ENCODE assay signal across 8 mouse cellular contexts in genomic region chr1:119996798-119997581, GRCm38 (mm10). TPM values are rescaled to one million over a fixed set of nuclear protein-coding genes. Genes with fewer than 3 reads are reported as not detected.
DNase-seq lines count a peak whose midpoint lies in the region; ATAC-seq and TF ChIP-seq lines count a peak whose summit lies in the region.
"Had no signal": no experiment of that assay in that cellular context is flagged by ENCODE, and none has a peak within 500 bp of the region (broad histone marks: within the 10 kb centered on the region; RNA-seq: fewer than 3 reads in every experiment).

Gene Cfap221, minus strand, starts transcription at chr1:119997234.

- peak within 1 kb of the TSS; percentile 47 for H3K9ac ChIP-seq in kidney, embryonic 14.5 days (ENCODE audit: low read depth, low read length)
- H3K9ac ChIP-seq in limb, embryonic 15.5 days, result no peak within 1 kb of the TSS
- peak within 1 kb of the TSS; percentile 17; the same call in 1 of the 2 replicates for H3K9ac ChIP-seq in midbrain, embryonic 15.5 days
- peak within 1 kb of the TSS; percentile 5; the same call in 1 of the 2 replicates for H3K9ac ChIP-seq in stomach, postnatal 0 days (ENCODE audit: low read length)

- no peaks in the 10 kb centered on the region for H3K36me3 ChIP-seq in heart, embryonic 10.5 days
- H3K36me3 ChIP-seq in kidney, embryonic 14.5 days (ENCODE audit: control insufficient read depth, insufficient read depth, low read length), result no peaks in the 10 kb centered on the region
- H3K36me3 ChIP-seq in limb, embryonic 15.5 days, result no peaks in the 10 kb centered on the region
- no peaks in the 10 kb centered on the region for H3K36me3 ChIP-seq in midbrain, embryonic 15.5 days (replicated peaks)
- no peaks in the 10 kb centered on the region for H3K36me3 ChIP-seq in stomach, postnatal 0 days (ENCODE audit: control insufficient read depth, insufficient read depth, low read length)

- H3K4me3 ChIP-seq in heart, embryonic 10.5 days, result peak within 1 kb of the TSS; percentile 68
- peak within 1 kb of the TSS; percentile 56 for H3K4me3 ChIP-seq in kidney, embryonic 14.5 days (ENCODE audit: low read length)
- H3K4me3 ChIP-seq in limb, embryonic 15.5 days, result peak within 1 kb of the TSS; percentile 50
- peak within 1 kb of the TSS; percentile 43 for H3K4me3 ChIP-seq in midbrain, embryonic 15.5 days
- peak within 1 kb of the TSS; percentile 39 for H3K4me3 ChIP-seq in stomach, postnatal 0 days (ENCODE audit: low read depth, low read length)

- H3K27ac ChIP-seq in heart, embryonic 10.5 days, result peak within 1 kb of the TSS; percentile 64; the same call in 1 of the 2 replicates
- no peak within 1 kb of the TSS for H3K27ac ChIP-seq in kidney, embryonic 14.5 days (ENCODE audit: low read depth, low read length)
- no peak within 1 kb of the TSS for H3K27ac ChIP-seq in limb, embryonic 15.5 days
- no peak within 1 kb of the TSS for H3K27ac ChIP-seq in midbrain, embryonic 15.5 days
- no peak within 1 kb of the TSS for H3K27ac ChIP-seq in stomach, postnatal 0 days (replicated peaks)

- TF ChIP-seq EP300 in stomach, postnatal 0 days (optimal IDR thresholded peaks at IDR 0.05), result no peak

- WGBS in heart, embryonic 10.5 days, result 6% methylated on average over 30 of the region's 30 CpGs
- 5% methylated on average over 30 of the region's 30 CpGs for WGBS in kidney, embryonic 14.5 days
- 5% methylated on average over 30 of the region's 30 CpGs for WGBS in limb, embryonic 15.5 days
- WGBS in midbrain, embryonic 15.5 days, result 5% methylated on average over 30 of the region's 30 CpGs
- 6% methylated on average over 30 of the region's 30 CpGs for WGBS in stomach, postnatal 0 days

- 0 out of 2 replicates have a peak, but pooled peaks cover 7% of the 10 kb centered on the region for H3K27me3 ChIP-seq in heart, embryonic 10.5 days (ENCODE audit: insufficient read depth, poor library complexity, severe bottlenecking)
- no peaks in the 10 kb centered on the region for H3K27me3 ChIP-seq in kidney, embryonic 14.5 days (ENCODE audit: control insufficient read depth, insufficient read depth, low read length)
- H3K27me3 ChIP-seq in limb, embryonic 15.5 days, result no peaks in the 10 kb centered on the region
- no peaks in the 10 kb centered on the region for H3K27me3 ChIP-seq in midbrain, embryonic 15.5 days (replicated peaks)
- H3K27me3 ChIP-seq in stomach, postnatal 0 days (ENCODE audit: control insufficient read depth, insufficient read depth, low read length), result no peaks in the 10 kb centered on the region

- H3K4me2 ChIP-seq in kidney, embryonic 14.5 days (replicated peaks; ENCODE audit: low read depth, low read length), result peak within 1 kb of the TSS; percentile 56
- H3K4me2 ChIP-seq in limb, embryonic 15.5 days, result peak within 1 kb of the TSS; percentile 78
- peak within 1 kb of the TSS; percentile 73 for H3K4me2 ChIP-seq in midbrain, embryonic 15.5 days
- peak within 1 kb of the TSS; percentile 47 for H3K4me2 ChIP-seq in stomach, postnatal 0 days (replicated peaks; ENCODE audit: low read depth)

- 0 out of 2 replicates have a peak, but pooled peaks cover 4% of the 10 kb centered on the region for H3K4me1 ChIP-seq in heart, embryonic 10.5 days
- H3K4me1 ChIP-seq in kidney, embryonic 14.5 days (ENCODE audit: control insufficient read depth, insufficient read depth, low read length), result peaks cover 3% of the 10 kb centered on the region
- peaks cover 8% of the 10 kb centered on the region for H3K4me1 ChIP-seq in limb, embryonic 15.5 days
- H3K4me1 ChIP-seq in midbrain, embryonic 15.5 days, result peaks cover 6% of the 10 kb centered on the region; the same call in 1 of the 2 replicates
- no peaks in the 10 kb centered on the region for H3K4me1 ChIP-seq in stomach, postnatal 0 days (replicated peaks; ENCODE audit: control insufficient read depth, insufficient read depth)

- H3K9me3 ChIP-seq in heart, embryonic 10.5 days, result no peaks in the 10 kb centered on the region
- H3K9me3 ChIP-seq in kidney, embryonic 14.5 days (ENCODE audit: control insufficient read depth, low read length), result no peaks in the 10 kb centered on the region
- H3K9me3 ChIP-seq in limb, embryonic 15.5 days, result no peaks in the 10 kb centered on the region
- H3K9me3 ChIP-seq in midbrain, embryonic 15.5 days, result no peaks in the 10 kb centered on the region
- no peaks in the 10 kb centered on the region for H3K9me3 ChIP-seq in stomach, postnatal 0 days (ENCODE audit: control insufficient read depth, low read length)

- DNase-seq in adrenal gland, adult 2 months, result peak; percentile 76
- peak; percentile 78 for DNase-seq in embryo, embryonic 9.5 days (ENCODE audit: extremely low spot score)
- DNase-seq in heart, embryonic 10.5 days (ENCODE audit: low spot score), result peak; percentile 91
- peak; percentile 79 for DNase-seq in stomach, postnatal 0 days (ENCODE audit: low spot score)

- ATAC-seq in kidney, embryonic 14.5 days (ENCODE audit: low FRiP score, low TSS enrichment), result peak; percentile 95
- peak; percentile 59; the same call in 1 of the 2 replicates for ATAC-seq in limb, embryonic 15.5 days (ENCODE audit: insufficient number of reproducible peaks, low FRiP score, low TSS enrichment, low read depth)
- peak; percentile 89 for ATAC-seq in midbrain, embryonic 15.5 days (replicated peaks)
- peak; percentile 87 for ATAC-seq in stomach, postnatal 0 days (ENCODE audit: low FRiP score, low TSS enrichment)

- no peak for TF ChIP-seq CTCF in stomach, postnatal 0 days (IDR thresholded peaks at IDR 0.05; ENCODE audit: low read depth)

RNA-seq across cellular contexts. Expression of gene Cfap221, which starts in this region (rescaled TPM):
- total RNA-seq in adrenal gland, adult 2 months (2021), result under 1 TPM; 0.24 to 0.37 TPM
- polyA plus RNA-seq in adrenal gland, adult 2 months (2012; rRNA removed), result 0.04 and 0.08 TPM in 2 replicates
- polyA plus RNA-seq in heart, embryonic 10.5 days (2016; fragmentation: Nextera tagmentation; extraction: Ambion mirVana), result not detected in 2 replicates
- polyA plus RNA-seq in kidney, embryonic 14.5 days (2014; fragmentation: Nextera tagmentation; extraction: Ambion mirVana), result 0.21 and 0.35 TPM in 2 replicates
- polyA plus RNA-seq in limb, embryonic 15.5 days (2015; fragmentation: Nextera tagmentation; extraction: Ambion mirVana), result not detected in 2 replicates
- polyA plus RNA-seq in midbrain, embryonic 15.5 days (2015; fragmentation: Nextera tagmentation; extraction: Ambion mirVana), result 0.36 and 0.48 TPM in 2 replicates
- 0.07 and 0.11 TPM in 2 replicates for polyA plus RNA-seq in stomach, postnatal 0 days (2015; fragmentation: Nextera tagmentation; extraction: Ambion mirVana)
- total RNA-seq: neutrophil, adult 5-6 weeks had no signal

Comparison
In these comparisons a context has a peak if more than half of its experiments do, and no peak if none do; other contexts are left out.
1. Peak in DNase-seq in adrenal gland, adult 2 months; RNA of the gene not detected or under 1 TPM.
2. Peak in DNase-seq, H3K4me3 ChIP-seq and H3K27ac ChIP-seq in heart, embryonic 10.5 days; RNA of the gene not detected or under 1 TPM.
3. Peak in ATAC-seq, H3K4me3 ChIP-seq, H3K9ac ChIP-seq and H3K4me2 ChIP-seq in kidney, embryonic 14.5 days; RNA of the gene not detected or under 1 TPM.
4. Peak in ATAC-seq, H3K4me3 ChIP-seq and H3K4me2 ChIP-seq in limb, embryonic 15.5 days; RNA of the gene not detected or under 1 TPM.
5. Peak in ATAC-seq, H3K4me3 ChIP-seq, H3K9ac ChIP-seq and H3K4me2 ChIP-seq in midbrain, embryonic 15.5 days; RNA of the gene not detected or under 1 TPM.
6. Peak in DNase-seq, ATAC-seq, H3K4me3 ChIP-seq, H3K9ac ChIP-seq and H3K4me2 ChIP-seq in stomach, postnatal 0 days; RNA of the gene not detected or under 1 TPM.